ENCODE assay signal across 21 mouse cellular contexts in genomic region chr8:110928435-110928834, GRCm38 (mm10). TPM values are rescaled to one million over a fixed set of nuclear protein-coding genes. Genes with fewer than 3 reads are reported as not detected.
A peak's percentile ranks its signal among the peaks of the same experiment; 100 is the strongest.
DNase-seq lines count a peak whose midpoint lies in the region; ATAC-seq and TF ChIP-seq lines count a peak whose summit lies in the region.
"Had no signal": no experiment of that assay in that cellular context is flagged by ENCODE, and none has a peak within 500 bp of the region (broad histone marks: within the 10 kb centered on the region; RNA-seq: fewer than 3 reads in every experiment).

No protein-coding gene starts in this region.

- H3K4me3 ChIP-seq in hindbrain, embryonic 10.5 days: no peak overlapping the region
- no peak overlapping the region for H3K4me3 ChIP-seq in hindbrain, postnatal 0 days (ENCODE audit: low read length)
- peak overlapping the region; percentile 65; the same call in 1 of the 2 replicates for H3K4me3 ChIP-seq in G1E (ENCODE audit: low read depth, low read length)
- no peak overlapping the region for H3K4me3 ChIP-seq in embryonic facial prominence, embryonic 10.5 days
- peak overlapping the region; percentile 25 for H3K4me3 ChIP-seq in liver, embryonic 15.5 days (replicated peaks)
- H3K4me3 ChIP-seq: forebrain, embryonic 10.5 days; hindbrain, embryonic 15.5 days; left cerebral cortex, adult 2 months; limb, embryonic 10.5 days; midbrain, embryonic 15.5 days; stomach, embryonic 15.5 days had no signal

- no peaks in the 10 kb centered on the region for H3K9me3 ChIP-seq in hindbrain, embryonic 10.5 days
- no peaks in the 10 kb centered on the region for H3K9me3 ChIP-seq in hindbrain, postnatal 0 days (ENCODE audit: low read length)
- H3K9me3 ChIP-seq in G1E (replicated peaks): no peaks in the 10 kb centered on the region
- no peaks in the 10 kb centered on the region for H3K9me3 ChIP-seq in embryonic facial prominence, embryonic 10.5 days
- no peaks in the 10 kb centered on the region for H3K9me3 ChIP-seq in liver, embryonic 15.5 days (replicated peaks)
- H3K9me3 ChIP-seq: forebrain, embryonic 10.5 days; hindbrain, embryonic 15.5 days; limb, embryonic 10.5 days; midbrain, embryonic 15.5 days; stomach, embryonic 15.5 days had no signal

- no peak overlapping the region for H3K4me2 ChIP-seq in hindbrain, postnatal 0 days (ENCODE audit: low read depth, low read length)
- peak overlapping the region; percentile 65 for H3K4me2 ChIP-seq in liver, embryonic 15.5 days
- H3K4me2 ChIP-seq: hindbrain, embryonic 15.5 days; lung, embryonic 14.5 days; midbrain, embryonic 15.5 days; stomach, embryonic 15.5 days had no signal

- no peaks in the 10 kb centered on the region for H3K27me3 ChIP-seq in hindbrain, embryonic 10.5 days (ENCODE audit: insufficient read depth, poor library complexity, severe bottlenecking)
- H3K27me3 ChIP-seq in hindbrain, postnatal 0 days (ENCODE audit: insufficient read depth, low read length): no peaks in the 10 kb centered on the region
- no peaks in the 10 kb centered on the region for H3K27me3 ChIP-seq in G1E (ENCODE audit: insufficient read depth, low read length)
- no peaks in the 10 kb centered on the region for H3K27me3 ChIP-seq in embryonic facial prominence, embryonic 10.5 days (replicated peaks; ENCODE audit: low read depth, poor library complexity, severe bottlenecking)
- no peaks in the 10 kb centered on the region for H3K27me3 ChIP-seq in liver, embryonic 15.5 days
- H3K27me3 ChIP-seq: hindbrain, embryonic 15.5 days; midbrain, embryonic 15.5 days; stomach, embryonic 15.5 days had no signal

- peaks cover 17% of the 10 kb centered on the region for H3K36me3 ChIP-seq in hindbrain, embryonic 10.5 days
- H3K36me3 ChIP-seq in hindbrain, postnatal 0 days (ENCODE audit: insufficient read depth, low read length): no peaks in the 10 kb centered on the region
- peaks cover 68% of the 10 kb centered on the region for H3K36me3 ChIP-seq in G1E (replicated peaks)
- H3K36me3 ChIP-seq in embryonic facial prominence, embryonic 10.5 days (replicated peaks): peaks cover 64% of the 10 kb centered on the region
- peaks cover 24% of the 10 kb centered on the region for H3K36me3 ChIP-seq in liver, embryonic 15.5 days (replicated peaks)
- H3K36me3 ChIP-seq: hindbrain, embryonic 15.5 days; midbrain, embryonic 15.5 days; stomach, embryonic 15.5 days had no signal

- ATAC-seq in hindbrain, postnatal 0 days: no peak
- no peak for ATAC-seq in G1E (ENCODE audit: extremely low read depth, insufficient number of reproducible peaks, low FRiP score, poor library complexity, severe bottlenecking)
- ATAC-seq in liver, embryonic 15.5 days (ENCODE audit: insufficient read depth): peak; percentile 45
- ATAC-seq: midbrain, embryonic 15.5 days had no signal

- peaks cover 29% of the 10 kb centered on the region for H3K4me1 ChIP-seq in hindbrain, embryonic 10.5 days (replicated peaks)
- no peaks in the 10 kb centered on the region for H3K4me1 ChIP-seq in hindbrain, postnatal 0 days (ENCODE audit: insufficient read depth, low read length)
- H3K4me1 ChIP-seq in G1E (ENCODE audit: insufficient read depth, low read depth, low read length): peaks cover 94% of the 10 kb centered on the region
- peaks cover 38% of the 10 kb centered on the region for H3K4me1 ChIP-seq in embryonic facial prominence, embryonic 10.5 days
- H3K4me1 ChIP-seq in liver, embryonic 15.5 days (replicated peaks): peaks cover 100% of the 10 kb centered on the region

- no peak overlapping the region for H3K9ac ChIP-seq in hindbrain, postnatal 0 days (replicated peaks; ENCODE audit: low read length)
- H3K9ac ChIP-seq in liver, embryonic 15.5 days: peak overlapping the region; percentile 47; the same call in 1 of the 2 replicates
- H3K9ac ChIP-seq: hindbrain, embryonic 15.5 days; lung, embryonic 14.5 days; midbrain, embryonic 15.5 days; stomach, embryonic 15.5 days had no signal

- peak overlapping the region; percentile 64; the same call in 1 of the 2 replicates for H3K27ac ChIP-seq in hindbrain, embryonic 10.5 days
- H3K27ac ChIP-seq in hindbrain, postnatal 0 days: no peak overlapping the region
- H3K27ac ChIP-seq in embryonic facial prominence, embryonic 10.5 days (replicated peaks): peak overlapping the region; percentile 51
- peak overlapping the region; percentile 93 for H3K27ac ChIP-seq in liver, embryonic 15.5 days (replicated peaks)
- H3K27ac ChIP-seq: forebrain, embryonic 10.5 days; hindbrain, embryonic 15.5 days; left cerebral cortex, adult 2 months; limb, embryonic 10.5 days; midbrain, embryonic 15.5 days; stomach, embryonic 15.5 days had no signal

- no peak for TF ChIP-seq CTCF in hindbrain, postnatal 0 days (IDR thresholded peaks at IDR 0.05; ENCODE audit: low read depth)
- TF ChIP-seq CTCF in G1E (IDR thresholded peaks at IDR 0.05; ENCODE audit: low read depth, low read length): no peak

- WGBS in hindbrain, embryonic 10.5 days: 87% methylated on average over 7 of the region's 7 CpGs
- 85% methylated on average over 7 of the region's 7 CpGs for WGBS in hindbrain, postnatal 0 days
- 83% methylated on average over 7 of the region's 7 CpGs for WGBS in embryonic facial prominence, embryonic 10.5 days
- 30% methylated on average over 7 of the region's 7 CpGs for WGBS in liver, embryonic 15.5 days (ENCODE audit: insufficient replicate concordance)

- DNase-seq in hindbrain, embryonic 10.5 days (ENCODE audit: low spot score): no peak
- DNase-seq in hindbrain, postnatal 0 days (ENCODE audit: low spot score): no peak
- DNase-seq in G1E (ENCODE audit: low spot score): peak; percentile 33
- no peak for DNase-seq in embryonic facial prominence, embryonic 10.5 days (ENCODE audit: low spot score)
- no peak for DNase-seq in testis, postnatal 14 days (ENCODE audit: low spot score)
- no peak for DNase-seq in adrenal gland, adult 18-20 months (ENCODE audit: low spot score in 2 of 2)
- DNase-seq: cerebellum, adult 11 months; cerebellum, postnatal 36 days; gastrocnemius, postnatal 25 days; kidney, adult 11 months; kidney, postnatal 10 days; lung, embryonic 14.5 days; right cerebral cortex, adult 18-20 months; thymus, postnatal 25 days had no signal

RNA-seq across cellular contexts. Expression of gene St3gal2, which starts 8.7 kb away (rescaled TPM):
- polyA plus RNA-seq in hindbrain, embryonic 10.5 days (2016; fragmentation: Nextera tagmentation; extraction: Ambion mirVana): 27.0 and 27.1 TPM in 2 replicates
- 32.2 and 39.6 TPM in 2 replicates for total RNA-seq in hindbrain, postnatal 0 days (2014; rRNA removed)
- polyA plus RNA-seq in hindbrain, postnatal 0 days (2015; fragmentation: Nextera tagmentation; extraction: Ambion mirVana): 19.9 and 20.2 TPM in 2 replicates
- total RNA-seq in G1E (2014; fragmentation: Nextera tagmentation): 94.4 and 95.8 TPM in 2 replicates
- 22.8 and 23.1 TPM in 2 replicates for total RNA-seq in G1E (2017)
- polyA plus RNA-seq in G1E (2012): 115 and 124 TPM in 2 replicates
- polyA plus RNA-seq in embryonic facial prominence, embryonic 10.5 days (2016; fragmentation: Nextera tagmentation; extraction: Ambion mirVana): 34.5 and 34.8 TPM in 2 replicates
- polyA plus RNA-seq in liver, embryonic 15.5 days (2015; fragmentation: Nextera tagmentation; extraction: Ambion mirVana): 21.9 and 24.6 TPM in 2 replicates
- 10 to 100 TPM; 16.0 to 18.1 TPM for total RNA-seq in adrenal gland, adult 18-20 months (2021)

RNA-seq across cellular contexts. Expression of gene Fuk, which starts 26.1 kb away (rescaled TPM):
- polyA plus RNA-seq in hindbrain, embryonic 10.5 days (2016; fragmentation: Nextera tagmentation; extraction: Ambion mirVana): 11.3 and 12.4 TPM in 2 replicates
- 11.0 and 17.9 TPM in 2 replicates for total RNA-seq in hindbrain, postnatal 0 days (2014; rRNA removed)
- polyA plus RNA-seq in hindbrain, postnatal 0 days (2015; fragmentation: Nextera tagmentation; extraction: Ambion mirVana): 5.3 and 5.8 TPM in 2 replicates
- total RNA-seq in G1E (2014; fragmentation: Nextera tagmentation) (6.8 and 7.1 TPM in 2 replicates), G1E (2017) (8.9 and 9.8 TPM in 2 replicates)
- polyA plus RNA-seq in G1E (2012): 15.6 and 17.5 TPM in 2 replicates
- polyA plus RNA-seq in embryonic facial prominence, embryonic 10.5 days (2016; fragmentation: Nextera tagmentation; extraction: Ambion mirVana): 16.2 and 16.5 TPM in 2 replicates
- polyA plus RNA-seq in liver, embryonic 15.5 days (2015; fragmentation: Nextera tagmentation; extraction: Ambion mirVana): 2.5 and 3.3 TPM in 2 replicates
- 1 to 10 TPM; 8.3 to 8.7 TPM for total RNA-seq in adrenal gland, adult 18-20 months (2021)

Comparison
In these comparisons a context has a peak if more than half of its experiments do, and no peak if none do; other contexts are left out.
1. H3K4me3 ChIP-seq: peak in G1E (single experiment) and liver, embryonic 15.5 days (single experiment); none in hindbrain, embryonic 10.5 days (single experiment), hindbrain, postnatal 0 days (single experiment) and embryonic facial prominence, embryonic 10.5 days (single experiment).